Mouse (Mus musculus): ENCODE results near the gene Dbx1. TPM values are rescaled to one million over a fixed set of nuclear protein-coding genes. Genes with fewer than 3 reads are reported as not detected.

Dbx1 gene
- polyA plus RNA-seq, 1 experiment from 2014 or later = 17.9 TPM

- Histone ChIP-seq H3K36me3 (peaks cover 69% of the 10 kb centered on the region), H3K9ac (no peak overlapping the region), H3K4me3 (no peak overlapping the region), H3K27ac (no peak overlapping the region), H3K27me3 (no peaks in the 10 kb centered on the region), H3K4me2 (replicated peaks) (no peak overlapping the region), H3K4me1 (no peaks in the 10 kb centered on the region), H3K9me3 (replicated peaks) (no peaks in the 10 kb centered on the region)
- ATAC-seq (ENCODE audit: low FRiP score) = no peak
- 81% methylated on average over 7 of the region's 7 CpGs for WGBS
Observed at GRCm38 (mm10) chr7:49582551-49582950, 54.1 kb downstream of the Dbx1 start.

DNA sequence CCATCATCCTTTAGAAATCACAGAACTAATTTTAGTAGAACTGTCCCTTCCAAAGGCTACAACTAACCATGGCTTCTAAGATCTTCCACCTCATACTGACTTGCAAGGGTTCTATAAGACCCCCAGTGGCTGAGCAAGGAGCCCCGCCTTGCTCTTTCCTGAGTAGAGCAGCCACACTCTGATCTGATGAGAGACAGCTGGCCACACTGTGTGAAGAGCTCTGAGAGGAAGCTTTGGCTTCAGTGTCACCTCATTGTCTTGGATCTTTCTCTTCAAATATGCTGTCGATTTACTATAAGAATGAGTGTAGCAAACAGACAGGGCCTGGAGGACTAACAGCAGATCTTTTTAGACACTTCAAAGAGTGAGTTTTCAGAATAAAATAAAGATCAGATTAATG lies 54.7 kb downstream of the Dbx1 start:
- Histone ChIP-seq H3K9me3 (replicated peaks) (no peaks in the 10 kb centered on the region), H3K9ac (no peak overlapping the region), H3K27ac (no peak overlapping the region), H3K4me3 (no peak overlapping the region), H3K4me2 (replicated peaks) (no peak overlapping the region), H3K36me3 (peaks cover 69% of the 10 kb centered on the region), H3K27me3 (no peaks in the 10 kb centered on the region), H3K4me1 (no peaks in the 10 kb centered on the region)
- no peak for ATAC-seq (ENCODE audit: low FRiP score)
- 92% methylated on average over 2 of the region's 2 CpGs for WGBS

Other genes starting within 250 kb of the Dbx1 start
- gene Htatip2, start 122.3 kb upstream of the Dbx1 start, polyA plus RNA-seq (2016; fragmentation: Nextera tagmentation; extraction: Ambion mirVana) = 4.4 and 5.0 TPM in 2 replicates
- gene Prmt3, start 141.5 kb upstream of the Dbx1 start, polyA plus RNA-seq (2016; fragmentation: Nextera tagmentation; extraction: Ambion mirVana) = 53.1 and 56.2 TPM in 2 replicates

All from hindbrain, embryonic 12.5 days (tissue).